In the genomic region with DNA sequence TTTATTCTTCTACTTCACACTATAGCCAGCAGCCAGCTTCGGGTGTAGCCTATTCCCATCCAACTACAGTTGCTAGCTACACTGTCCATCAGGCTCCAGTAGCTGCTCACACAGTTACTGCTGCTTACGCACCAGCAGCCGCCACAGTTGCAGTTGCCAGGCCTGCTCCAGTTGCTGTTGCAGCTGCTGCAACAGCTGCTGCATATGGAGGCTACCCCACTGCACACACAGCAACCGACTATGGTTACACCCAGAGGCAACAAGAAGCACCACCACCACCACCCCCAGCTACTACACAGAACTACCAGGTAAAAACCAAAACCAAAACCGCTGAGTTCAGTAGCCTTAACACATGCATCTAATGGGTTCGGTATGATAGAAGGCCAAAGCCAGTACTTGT, we compare ENCODE assay signal across 16 mouse cellular contexts. TPM values are rescaled to one million over a fixed set of nuclear protein-coding genes. Genes with fewer than 3 reads are reported as not detected.
DNase-seq lines count a peak whose midpoint lies in the region; ATAC-seq and TF ChIP-seq lines count a peak whose summit lies in the region.
"Had no signal": no experiment of that assay in that cellular context is flagged by ENCODE, and none has a peak within 500 bp of the region (broad histone marks: within the 10 kb centered on the region; RNA-seq: fewer than 3 reads in every experiment).

No protein-coding gene starts in this region.

- H3K27me3 ChIP-seq in neural tube, embryonic 14.5 days (ENCODE audit: control insufficient read depth, insufficient read depth, low read length): no peaks in the 10 kb centered on the region
- no peaks in the 10 kb centered on the region for H3K27me3 ChIP-seq in intestine, embryonic 15.5 days (replicated peaks)
- no peaks in the 10 kb centered on the region for H3K27me3 ChIP-seq in heart, adult 2 months (ENCODE audit: control insufficient read depth, insufficient read depth, low read length)
- no peaks in the 10 kb centered on the region for H3K27me3 ChIP-seq in cerebellum, adult 2 months (ENCODE audit: control insufficient read depth, insufficient read depth, low read length)
- H3K27me3 ChIP-seq: CH12.LX; lung, embryonic 15.5 days; Patski had no signal

- intact Hi-C loops in gastrocnemius, postnatal 36 days (cut with DNase I): no loop called here
- intact Hi-C loops in heart, adult 2 months (cut with DNase I): no loop called here

- no peak overlapping the region for H3K4me3 ChIP-seq in neural tube, embryonic 14.5 days (ENCODE audit: low read depth, low read length)
- H3K4me3 ChIP-seq in intestine, embryonic 15.5 days (replicated peaks): no peak overlapping the region
- no peak overlapping the region for H3K4me3 ChIP-seq in heart, adult 2 months
- H3K4me3 ChIP-seq in cerebellum, adult 2 months (replicated peaks; ENCODE audit: insufficient read depth, low read depth, low read length): no peak overlapping the region
- H3K4me3 ChIP-seq: heart, embryonic 10.5 days; hindbrain, embryonic 10.5 days; lung, embryonic 15.5 days had no signal

- WGBS in neural tube, embryonic 14.5 days: 83% methylated on average over 6 of the region's 6 CpGs
- 83% methylated on average over 6 of the region's 6 CpGs for WGBS in intestine, embryonic 15.5 days
- WGBS in heart, adult 2 months: 74% methylated on average over 6 of the region's 6 CpGs
- 70% methylated on average over 6 of the region's 6 CpGs for WGBS in cerebellum, adult 2 months

- no peak overlapping the region for H3K9ac ChIP-seq in neural tube, embryonic 14.5 days (replicated peaks; ENCODE audit: low read depth, low read length)
- H3K9ac ChIP-seq in intestine, embryonic 15.5 days: no peak overlapping the region
- H3K9ac ChIP-seq in heart, adult 2 months (ENCODE audit: low read depth, low read length): no peak overlapping the region; the same call in 1 of the 2 replicates
- H3K9ac ChIP-seq: lung, embryonic 15.5 days had no signal

- H3K27ac ChIP-seq in neural tube, embryonic 14.5 days (ENCODE audit: low read depth, low read length): no peak overlapping the region
- no peak overlapping the region for H3K27ac ChIP-seq in intestine, embryonic 15.5 days
- no peak overlapping the region for H3K27ac ChIP-seq in heart, adult 2 months
- H3K27ac ChIP-seq in cerebellum, adult 2 months (ENCODE audit: insufficient read depth, low read length): no peak overlapping the region; the same call in 1 of the 2 replicates
- H3K27ac ChIP-seq: heart, embryonic 10.5 days; hindbrain, embryonic 10.5 days; lung, embryonic 15.5 days had no signal

- H3K9me3 ChIP-seq in neural tube, embryonic 14.5 days (ENCODE audit: control insufficient read depth, low read length): no peaks in the 10 kb centered on the region
- no peaks in the 10 kb centered on the region for H3K9me3 ChIP-seq in intestine, embryonic 15.5 days
- H3K9me3 ChIP-seq: heart, embryonic 10.5 days; hindbrain, embryonic 10.5 days; lung, embryonic 15.5 days had no signal

- H3K4me1 ChIP-seq in neural tube, embryonic 14.5 days (ENCODE audit: control insufficient read depth, insufficient read depth, low read length): no peaks in the 10 kb centered on the region
- no peaks in the 10 kb centered on the region for H3K4me1 ChIP-seq in intestine, embryonic 15.5 days (replicated peaks)
- H3K4me1 ChIP-seq in heart, adult 2 months (ENCODE audit: control insufficient read depth, insufficient read depth, low read length): peaks cover 5% of the 10 kb centered on the region
- peaks cover 6% of the 10 kb centered on the region for H3K4me1 ChIP-seq in cerebellum, adult 2 months (ENCODE audit: control insufficient read depth, insufficient read depth, low read length)
- H3K4me1 ChIP-seq: hindbrain, embryonic 10.5 days; lung, embryonic 15.5 days had no signal

- peak; percentile 19 for DNase-seq in gastrocnemius, adult 18-20 months (ENCODE audit: low spot score)
- no peak for DNase-seq in gastrocnemius, postnatal 36 days
- DNase-seq in neural tube, embryonic 10.5 days (ENCODE audit: extremely low spot score, low spot score): no peak
- DNase-seq in gastrocnemius, postnatal 25 days: peak; percentile 42
- DNase-seq in heart, adult 2 months: no peak
- no peak for DNase-seq in cerebellum, adult 2 months
- DNase-seq: adrenal gland, postnatal 14 days; cerebellum, adult 11 months; thymus, adult 18-20 months had no signal

- H3K4me2 ChIP-seq in neural tube, embryonic 14.5 days (ENCODE audit: low read depth, low read length): no peak overlapping the region
- H3K4me2 ChIP-seq in intestine, embryonic 15.5 days (replicated peaks): no peak overlapping the region
- H3K4me2 ChIP-seq: lung, embryonic 15.5 days had no signal

- H3K36me3 ChIP-seq in neural tube, embryonic 14.5 days (ENCODE audit: control insufficient read depth, insufficient read depth, low read length): peaks cover 14% of the 10 kb centered on the region
- H3K36me3 ChIP-seq in intestine, embryonic 15.5 days: peaks cover 14% of the 10 kb centered on the region
- H3K36me3 ChIP-seq in heart, adult 2 months (ENCODE audit: control insufficient read depth, insufficient read depth, low read length): peaks cover 29% of the 10 kb centered on the region

- TF ChIP-seq CTCF in heart, adult 2 months (IDR thresholded peaks at IDR 0.05): no peak
- no peak for TF ChIP-seq CTCF in cerebellum, adult 2 months (IDR thresholded peaks at IDR 0.05; ENCODE audit: borderline replicate concordance, insufficient read depth, low read depth, low read length)

- TF ChIP-seq POLR2A in heart, adult 2 months (IDR thresholded peaks at IDR 0.05; ENCODE audit: insufficient read depth, low read depth, low read length): no peak
- TF ChIP-seq POLR2A in cerebellum, adult 2 months (IDR thresholded peaks at IDR 0.05; ENCODE audit: borderline replicate concordance, insufficient read depth, low read length): no peak

- no peak for TF ChIP-seq EP300 in heart, adult 2 months (IDR thresholded peaks at IDR 0.05; ENCODE audit: insufficient read depth, low read depth, low read length)

- peaks cover 8% of the 10 kb centered on the region for H3K79me2 ChIP-seq in heart, adult 2 months (replicated peaks; ENCODE audit: control insufficient read depth, insufficient read depth, low read length)

- peak; percentile 59; the same call in 1 of the 2 replicates for ATAC-seq in neural tube, embryonic 14.5 days (ENCODE audit: low read depth)
- no peak for ATAC-seq in intestine, embryonic 15.5 days
- ATAC-seq: Patski had no signal

RNA-seq across cellular contexts. Expression of gene Zfr, which starts 18.7 kb away (rescaled TPM):
- total RNA-seq in gastrocnemius, adult 18-20 months (2021): 10 to 100 TPM; 57.8 to 68.4 TPM
- 10 to 100 TPM; 55.6 to 59.3 TPM for total RNA-seq in gastrocnemius, postnatal 36 days (2021)
- 211 and 266 TPM in 2 replicates for polyA plus RNA-seq in neural tube, embryonic 14.5 days (2014; fragmentation: Nextera tagmentation; extraction: Ambion mirVana)
- total RNA-seq in gastrocnemius, postnatal 25 days (2021): 10 to 100 TPM; 46.0 to 61.1 TPM
- polyA plus RNA-seq in intestine, embryonic 15.5 days (2015; fragmentation: Nextera tagmentation; extraction: Ambion mirVana): 94.3 and 95.4 TPM in 2 replicates
- total RNA-seq in heart, adult 2 months (2021): 10 to 100 TPM; 76.8 to 79.8 TPM
- polyA plus RNA-seq in heart, adult 2 months (2012; rRNA removed): 77.8 and 93.2 TPM in 2 replicates
- polyA plus RNA-seq in cerebellum, adult 2 months (2012; rRNA removed): 109 and 111 TPM in 2 replicates

Comparison
In these comparisons a context has a peak if more than half of its experiments do, and no peak if none do; other contexts are left out.
1. DNase-seq: peak in gastrocnemius, adult 18-20 months (single experiment) and gastrocnemius, postnatal 25 days (single experiment); none in gastrocnemius, postnatal 36 days (0 of 2), neural tube, embryonic 10.5 days (single experiment), heart, adult 2 months (0 of 2) and cerebellum, adult 2 months (0 of 2).